Mouse (Mus musculus) layer of hippocampus, postnatal 10 days (tissue): ENCODE measurements around the gene Tnk1. TPM values are rescaled to one million over a fixed set of nuclear protein-coding genes. Genes with fewer than 3 reads are reported as not detected.
"Not testable (repeated sequence)": the region's sequence is repeated elsewhere in the genome, so short reads cannot be mapped to it uniquely, and the experiment has no call there.

Source experiments
- DNase-seq, 2 experiments: peaks; one replicate each; pipeline ENCODE4 v3.0.0; 2021; ENCODE audit warnings: low spot score in 2 of 2
- total RNA-seq, 2 experiments: library from RNA; stranded (reverse); gene quantifications; 2 replicates each; pipeline ENCODE4 v1.2.3; 2021

Tnk1 gene
- total RNA-seq, 2 experiments from 2014 or later: 0.25 TPM; not detected in 1

DNA sequence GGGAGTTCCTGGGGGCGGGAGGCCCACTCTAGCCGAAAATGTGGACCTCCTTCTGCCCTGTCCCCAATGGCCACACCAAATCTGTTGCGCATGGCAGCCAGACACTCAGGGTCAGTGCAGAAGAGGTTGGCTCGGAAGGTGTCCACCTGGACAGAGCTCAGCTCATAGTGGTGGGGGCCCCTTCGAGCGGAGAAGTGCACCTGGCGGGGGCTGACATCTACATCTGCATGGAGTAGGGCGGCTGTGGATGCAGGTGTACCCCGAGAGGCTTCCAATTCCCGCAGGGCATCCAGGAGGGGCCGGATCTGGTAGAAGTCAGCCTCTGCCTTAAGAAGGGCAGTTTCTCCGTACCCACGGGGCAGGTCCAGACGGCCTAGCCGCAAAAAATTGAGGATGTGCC is 21.2 kb upstream of the Tnk1 start:
- no peak for DNase-seq

DNA sequence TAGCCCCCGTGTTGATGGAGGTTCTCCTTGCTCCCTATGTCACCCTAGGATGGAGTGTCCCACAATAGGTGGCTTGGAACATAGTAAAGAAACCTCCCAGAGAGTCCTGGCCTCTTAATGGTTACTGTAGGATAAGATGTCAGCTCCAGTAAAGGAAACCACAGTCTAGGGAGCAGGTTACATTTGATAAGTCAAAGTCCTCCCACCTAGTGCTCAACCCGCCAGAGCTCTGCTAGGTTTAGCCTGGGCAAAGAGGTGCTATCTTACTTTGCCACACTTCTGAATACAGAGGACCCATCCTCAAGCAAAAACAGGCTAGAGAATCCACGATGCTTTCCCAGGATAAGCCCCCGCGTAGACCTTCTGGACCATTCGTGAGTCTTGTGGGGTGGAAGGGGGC is 20.4 kb upstream of the Tnk1 start:
- DNase-seq: no peak

DNA sequence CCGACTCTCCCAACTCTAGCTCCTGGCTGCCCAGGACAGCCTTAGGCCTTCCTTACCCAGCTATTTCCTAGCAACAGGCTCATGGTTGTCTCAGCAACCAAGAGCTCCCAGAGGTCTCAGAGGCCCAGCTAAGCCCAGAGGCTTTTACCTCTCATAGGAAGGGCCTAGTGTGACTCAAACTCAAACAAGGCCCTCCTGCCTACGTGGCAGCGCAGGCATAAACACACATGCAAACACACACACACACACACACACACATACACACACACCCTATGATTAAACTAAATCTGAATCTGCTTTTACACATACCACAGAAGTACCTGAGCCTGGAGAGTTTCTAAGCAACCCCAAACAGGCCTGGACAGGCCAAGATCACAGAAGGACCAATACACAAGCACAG is 19.9 kb upstream of the Tnk1 start:
- no peak for DNase-seq

DNA sequence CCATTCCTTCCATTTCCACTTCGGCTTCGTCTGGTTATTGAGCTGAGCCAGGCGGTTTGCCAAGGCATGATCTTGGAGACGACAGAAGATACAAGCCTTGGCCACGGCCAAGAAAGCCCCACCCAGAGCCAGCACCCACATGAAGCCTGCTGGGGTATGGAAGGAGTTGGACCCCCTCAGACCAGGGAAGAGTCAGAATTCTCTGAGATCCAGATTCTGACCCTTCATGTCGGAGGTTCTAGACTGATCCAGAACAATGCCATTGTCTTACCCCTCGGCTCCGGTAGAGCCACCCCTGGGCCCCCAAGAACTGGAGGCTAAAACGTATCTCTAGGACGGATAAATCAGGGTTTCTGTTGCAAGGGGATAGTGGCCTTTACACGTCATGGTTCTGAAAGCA is 19.3 kb upstream of the Tnk1 start, which contains the start of gene Tmem95:
TSS of gene Tmem95 (minus strand) at position 141 of the 400 bp plus-strand sequence.
- no peak for DNase-seq

DNA sequence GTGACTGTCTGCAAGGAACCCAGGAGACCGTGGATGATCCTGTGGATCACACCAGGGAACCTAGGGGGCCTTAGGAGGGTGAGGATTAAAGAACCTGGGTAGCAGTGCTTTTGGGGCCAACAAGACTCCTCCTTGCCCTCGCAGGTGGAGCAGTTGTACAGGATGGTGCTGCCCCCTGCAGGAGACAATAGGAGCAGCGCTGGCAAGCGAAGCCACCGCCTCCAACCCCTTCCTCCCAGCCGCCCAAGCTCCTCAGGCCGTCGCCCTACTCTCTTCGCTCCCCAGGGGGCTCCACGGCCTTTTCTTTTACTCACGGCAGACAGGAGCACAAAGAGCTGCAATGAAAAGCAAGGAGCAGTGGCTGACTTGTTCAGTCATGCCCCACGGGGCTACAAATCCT is 18.3 kb upstream of the Tnk1 start:
- peak; percentile 91 for DNase-seq

DNA sequence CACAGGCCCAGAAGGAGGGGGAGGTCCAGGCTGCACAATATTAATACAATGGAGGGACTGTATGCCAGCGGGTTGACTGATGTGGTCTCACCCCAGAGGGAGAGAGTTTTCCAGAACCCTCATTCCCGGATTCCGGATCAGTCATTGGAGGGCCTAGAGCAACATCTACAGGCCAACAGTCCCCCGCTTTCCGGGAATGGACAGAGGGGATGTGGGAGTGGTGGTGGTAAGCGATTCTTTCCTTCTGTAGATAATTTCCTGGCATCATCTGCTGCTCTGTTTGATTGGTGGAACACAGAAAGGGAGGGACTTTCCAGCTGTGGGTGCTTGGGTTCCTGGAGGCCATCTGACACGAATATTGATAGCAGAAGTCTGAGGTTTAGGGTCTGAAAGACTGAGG is 17.7 kb upstream of the Tnk1 start:
- peak in 1 of 2 experiments; percentile 35 for DNase-seq

DNA sequence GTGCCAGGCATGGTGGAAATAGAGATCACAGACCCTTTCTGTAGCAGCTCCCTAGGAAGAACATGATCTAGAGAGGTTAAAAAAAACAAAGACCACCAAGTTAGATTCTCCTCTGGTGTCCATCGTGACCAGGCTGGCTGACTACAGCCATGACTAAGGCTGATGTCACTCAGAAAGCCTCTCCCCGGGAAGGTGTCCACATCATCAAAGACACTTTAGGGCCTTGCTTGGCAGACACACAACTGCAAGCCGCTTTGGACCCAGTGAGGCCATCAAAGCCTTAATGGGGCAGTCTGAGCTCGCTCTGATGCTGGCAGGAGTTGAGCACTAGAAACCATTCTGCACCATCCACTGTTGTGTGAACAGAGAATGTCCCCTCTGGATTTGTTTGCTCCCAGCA is 13.9 kb upstream of the Tnk1 start:
- no peak for DNase-seq

DNA sequence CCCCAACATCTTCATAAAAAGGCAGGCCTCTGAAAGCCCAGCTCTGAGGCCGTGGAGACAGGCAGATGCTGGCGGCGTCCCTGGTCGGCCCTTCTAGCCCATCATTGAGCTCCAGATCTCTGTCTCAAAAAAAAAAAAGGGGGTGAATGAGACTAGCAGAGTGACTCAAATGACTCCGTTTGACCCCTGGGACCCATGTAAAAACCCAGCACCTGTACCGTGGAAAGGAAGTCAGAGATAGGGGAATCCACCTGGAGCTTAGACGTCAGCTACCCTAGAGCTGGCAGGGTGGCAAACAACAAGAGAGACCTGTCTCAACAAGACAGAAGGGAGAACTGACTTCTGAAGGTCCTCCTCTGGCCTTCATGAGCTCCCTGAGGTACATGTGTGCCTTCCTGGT is 13.3 kb upstream of the Tnk1 start:
- DNase-seq: no peak

DNA sequence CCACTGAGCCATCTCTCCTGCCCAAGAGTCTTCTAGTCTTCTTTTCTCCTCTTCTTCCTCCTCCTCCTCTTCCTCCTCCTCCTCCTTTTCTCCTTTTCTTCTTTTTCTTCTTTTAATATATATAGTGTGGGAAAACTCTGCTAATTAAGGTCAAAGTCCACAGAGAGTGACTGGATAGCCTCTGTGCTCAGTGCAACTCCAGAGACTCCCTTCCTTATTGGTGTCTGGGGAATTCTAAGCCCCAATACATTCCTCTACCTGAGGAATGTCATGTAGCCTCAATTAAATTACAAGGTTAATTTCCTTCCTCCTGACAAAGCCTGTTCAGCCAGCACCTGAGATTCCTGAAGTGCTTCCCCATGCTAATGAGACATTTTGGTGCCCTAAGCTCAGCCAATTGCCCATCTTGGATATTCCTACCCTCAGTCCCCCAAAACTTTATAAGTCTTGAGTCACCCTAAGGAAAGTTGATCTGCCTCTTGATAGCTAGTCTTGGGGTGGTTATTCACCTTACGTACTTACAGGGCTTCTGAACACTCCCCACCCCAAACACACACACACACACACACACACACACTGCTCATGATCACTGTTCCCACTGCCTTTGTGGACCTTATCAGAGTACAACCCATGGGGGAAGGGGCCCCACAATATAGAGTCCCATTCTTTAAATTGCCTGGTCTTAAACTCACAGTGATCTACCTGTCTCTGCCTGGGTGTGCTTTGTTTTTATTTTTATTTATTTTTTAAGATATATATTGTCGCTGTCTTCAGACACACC is 11.9 kb upstream of the Tnk1 start:
- no peak for DNase-seq

DNA sequence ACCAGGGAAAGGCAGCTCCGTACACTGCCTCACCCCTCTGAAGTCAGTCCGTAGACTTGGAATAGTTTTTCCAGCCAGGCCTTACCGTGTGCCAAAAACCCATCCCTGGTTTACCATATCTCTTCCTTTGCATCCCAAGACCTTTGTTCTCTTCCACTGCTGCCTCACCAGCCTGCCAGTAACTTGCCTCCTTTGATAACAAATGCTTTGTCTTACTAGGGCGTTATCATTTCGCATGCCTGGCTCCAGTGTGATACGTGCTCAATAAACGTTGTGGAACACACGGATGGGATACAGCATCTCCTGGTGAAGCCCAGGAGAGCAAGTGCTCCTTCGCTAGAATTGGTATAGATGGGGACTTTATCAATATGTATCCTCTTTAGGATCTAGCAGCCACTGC is 8.8 kb upstream of the Tnk1 start:
- DNase-seq: no peak

DNA sequence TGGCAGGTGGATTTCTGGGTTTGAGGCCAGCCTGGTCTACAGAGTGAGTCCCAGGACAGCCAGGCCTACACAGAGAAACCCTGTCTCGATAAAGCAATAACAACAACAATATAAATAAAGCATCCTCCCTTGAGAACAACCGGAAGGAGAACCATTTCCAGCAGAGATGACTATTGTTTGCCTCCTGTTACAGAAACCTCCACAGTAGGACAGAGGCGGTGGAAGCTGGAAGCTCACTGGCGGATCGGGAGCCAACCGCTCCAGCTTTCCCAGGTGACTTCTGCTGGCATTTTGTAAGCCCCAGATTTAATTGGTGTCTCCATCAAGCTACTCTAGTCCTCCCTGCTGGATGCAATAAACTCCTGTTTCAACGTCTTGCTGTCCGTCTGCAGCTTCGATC is 7.0 kb upstream of the Tnk1 start:
- no peak for DNase-seq

DNA sequence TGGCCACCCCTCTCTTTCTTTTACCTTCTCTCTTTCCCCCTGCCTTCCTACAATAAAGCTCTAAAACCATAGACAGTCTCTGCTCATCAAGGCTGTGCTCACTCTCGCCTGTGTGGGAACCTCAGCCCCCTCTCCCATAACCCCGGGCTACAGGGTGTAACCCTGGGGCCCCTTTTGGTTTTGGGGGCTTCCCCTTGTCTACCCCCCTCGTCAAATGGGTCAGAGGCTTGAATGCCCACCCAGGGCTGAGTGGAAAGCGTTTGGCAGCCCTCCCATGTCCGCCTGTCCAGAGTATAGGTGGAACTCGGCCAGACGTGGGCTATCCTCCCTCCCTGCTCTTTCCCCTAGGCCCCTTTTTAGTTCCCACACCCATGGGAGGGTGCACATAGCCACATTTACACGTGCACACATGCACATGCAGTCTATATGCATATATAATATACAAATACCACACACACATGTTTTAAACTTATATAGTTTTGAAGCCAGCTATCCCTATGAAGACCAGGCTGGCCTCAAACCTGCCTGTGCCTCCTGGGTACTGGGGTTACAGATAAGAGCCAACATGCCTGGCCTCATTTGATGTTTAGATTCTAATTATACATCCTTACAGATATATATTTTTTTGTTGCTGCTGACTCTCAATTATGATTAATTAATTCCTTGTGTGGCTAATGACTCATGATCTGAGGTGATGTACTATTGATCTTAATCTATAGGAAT is 5.8 kb upstream of the Tnk1 start:
- no peak for DNase-seq

DNA sequence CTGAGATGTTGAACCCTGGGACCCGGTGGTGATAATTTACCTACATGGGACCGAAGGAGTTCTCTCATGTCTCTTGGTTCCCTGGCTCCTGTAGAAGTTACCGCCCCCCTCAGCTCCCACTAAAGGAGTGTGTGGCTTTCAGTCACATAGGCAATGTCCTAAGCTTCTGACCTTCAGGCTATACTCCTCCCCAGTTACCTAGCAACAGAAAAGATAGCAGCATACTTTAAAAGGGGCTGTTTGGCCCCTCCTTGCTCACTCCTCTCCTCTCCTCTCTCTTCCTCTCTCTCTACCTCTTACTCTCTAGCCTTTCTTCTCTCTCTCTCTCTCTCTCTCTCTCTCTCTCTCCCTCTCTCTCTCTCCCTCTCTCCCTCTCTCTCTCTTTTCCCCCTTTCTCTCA is 5.2 kb upstream of the Tnk1 start:
- not testable (repeated sequence) for DNase-seq

DNA sequence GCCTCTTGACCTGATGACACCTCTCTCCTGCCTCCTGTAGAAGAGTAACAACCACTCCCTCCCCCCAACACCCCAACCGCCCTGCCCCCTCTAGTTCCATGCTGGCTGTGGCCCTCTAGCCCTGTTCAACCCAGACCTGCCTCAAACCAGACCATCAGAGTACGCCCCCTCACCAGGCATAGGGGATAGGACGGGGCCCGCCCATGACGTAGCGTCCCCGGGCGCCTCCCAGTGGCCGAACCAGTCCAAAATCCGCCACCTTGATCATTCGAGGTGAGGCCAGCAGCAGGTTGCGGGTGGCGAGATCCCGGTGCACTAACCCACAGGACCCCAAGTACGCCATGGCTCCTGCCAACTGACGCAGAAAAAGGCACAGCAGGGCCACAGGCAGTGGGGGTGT is 3.2 kb downstream of the Tnk1 start:
- DNase-seq: no peak

DNA sequence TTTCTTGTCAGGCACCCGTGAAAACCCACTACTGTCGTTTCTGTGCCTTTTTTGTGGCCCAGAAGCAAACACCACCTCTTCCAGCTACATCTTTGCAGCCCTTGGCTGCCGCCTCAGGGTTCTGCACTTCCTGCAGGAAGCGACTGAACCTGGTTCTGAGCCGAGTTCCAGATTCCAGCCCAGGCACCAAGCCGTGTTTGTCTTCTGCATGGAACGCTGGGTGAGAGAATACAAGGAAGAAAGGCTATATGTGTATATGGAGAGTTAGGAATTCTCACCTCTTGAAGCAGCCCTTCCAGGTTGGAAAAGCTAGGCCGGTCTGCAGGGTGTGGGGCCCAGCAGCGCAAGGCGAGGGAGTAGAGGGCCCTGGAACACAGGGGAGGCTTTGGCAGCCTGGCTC is 3.9 kb downstream of the Tnk1 start:
- no peak for DNase-seq

DNA sequence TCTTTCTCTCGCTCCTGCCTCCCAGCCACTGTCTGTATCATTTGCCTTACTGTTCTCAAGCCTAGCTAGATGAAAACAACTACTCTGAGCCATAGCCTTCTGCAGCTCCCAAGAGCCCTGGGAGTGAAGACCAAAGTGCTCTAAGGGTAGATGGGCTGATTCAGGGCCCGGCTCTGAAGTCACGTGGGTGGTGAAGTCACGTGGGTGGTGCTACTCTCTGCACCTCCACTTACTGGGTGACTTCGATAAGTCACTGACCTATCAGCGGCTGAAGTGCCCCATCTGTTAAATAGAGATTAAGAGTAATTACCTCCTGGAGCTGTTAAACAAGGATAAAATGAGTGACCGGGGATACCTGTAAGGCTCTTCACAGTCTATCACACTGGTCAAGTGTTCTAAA is 4.5 kb downstream of the Tnk1 start:
- DNase-seq: no peak

DNA sequence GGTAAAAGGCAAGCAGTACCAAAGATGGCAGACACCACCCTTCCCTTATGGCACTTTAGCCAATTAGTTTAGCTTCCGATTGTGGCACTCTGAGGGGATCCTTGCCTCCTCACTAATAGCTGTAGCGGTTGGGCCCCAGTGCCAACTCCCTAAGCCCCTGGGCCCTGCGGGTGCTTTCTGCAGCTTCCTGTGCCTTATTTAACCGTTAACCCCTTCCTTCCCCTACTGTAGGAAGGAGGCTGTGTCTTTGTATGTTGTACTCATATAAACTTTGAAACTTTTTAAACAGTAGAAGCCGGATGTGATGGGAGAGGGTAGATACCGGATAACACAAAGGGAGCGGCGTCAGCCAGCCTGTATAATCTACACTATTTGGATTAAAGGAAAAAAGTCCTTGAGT is 7.8 kb downstream of the Tnk1 start:
- DNase-seq: no peak

DNA sequence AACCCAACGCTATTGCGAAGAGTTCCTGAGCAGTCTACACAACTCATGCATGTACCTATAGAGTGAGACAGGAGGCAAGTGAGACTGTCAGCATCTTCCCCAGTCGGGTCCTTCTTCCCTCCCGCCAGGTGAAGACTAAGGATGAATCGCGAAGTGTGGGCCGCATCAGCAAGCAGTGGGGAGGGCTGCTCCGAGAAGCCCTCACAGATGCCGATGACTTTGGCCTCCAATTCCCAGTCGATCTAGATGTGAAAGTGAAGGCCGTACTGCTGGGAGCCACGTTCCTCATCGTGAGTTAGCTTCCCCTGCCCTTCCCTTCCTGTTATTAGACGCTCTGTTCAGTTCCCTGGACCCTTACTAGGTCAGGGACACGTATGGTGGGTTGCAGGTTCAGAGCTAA is 8.6 kb downstream of the Tnk1 start:
- DNase-seq: no peak

DNA sequence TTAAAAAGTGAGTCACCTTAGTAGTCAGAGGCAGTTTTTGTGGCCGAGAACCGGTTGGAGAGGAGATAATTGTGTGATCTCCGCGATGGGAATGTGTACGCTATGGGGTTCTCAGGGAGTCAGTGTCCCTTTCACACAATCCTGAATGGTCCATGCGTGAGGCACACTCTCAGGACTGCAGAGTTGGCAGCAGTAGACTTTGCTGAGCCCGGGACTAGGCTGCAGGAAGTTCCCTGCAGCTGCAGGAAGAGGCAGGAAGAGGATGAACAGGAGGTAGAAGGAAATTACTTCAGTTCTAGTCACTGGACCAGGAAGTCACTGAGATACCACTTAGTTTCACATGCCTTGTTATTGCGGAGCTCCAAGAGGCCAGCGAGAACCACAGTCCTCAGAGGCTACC is 9.4 kb downstream of the Tnk1 start:
- no peak for DNase-seq

DNA sequence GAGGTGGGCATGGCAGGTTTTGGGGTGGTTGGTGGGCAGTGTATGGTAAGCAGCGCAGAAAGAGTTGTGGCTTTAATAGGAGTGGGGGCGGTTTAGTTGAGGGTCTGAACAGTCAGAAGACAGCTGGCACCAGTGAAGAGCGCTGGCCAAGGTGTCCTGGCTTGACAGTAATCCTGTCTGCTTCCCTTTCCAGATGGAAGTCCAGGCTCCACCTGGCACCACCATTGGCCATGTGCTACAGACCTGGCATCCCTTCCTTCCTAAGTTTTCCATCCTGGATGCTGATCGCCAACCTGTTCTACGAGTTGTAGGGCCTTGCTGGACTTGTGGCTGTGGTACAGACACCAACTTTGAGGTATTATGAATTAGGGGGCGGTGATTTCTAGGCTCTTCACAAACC is 10.5 kb downstream of the Tnk1 start:
- DNase-seq: no peak

DNA sequence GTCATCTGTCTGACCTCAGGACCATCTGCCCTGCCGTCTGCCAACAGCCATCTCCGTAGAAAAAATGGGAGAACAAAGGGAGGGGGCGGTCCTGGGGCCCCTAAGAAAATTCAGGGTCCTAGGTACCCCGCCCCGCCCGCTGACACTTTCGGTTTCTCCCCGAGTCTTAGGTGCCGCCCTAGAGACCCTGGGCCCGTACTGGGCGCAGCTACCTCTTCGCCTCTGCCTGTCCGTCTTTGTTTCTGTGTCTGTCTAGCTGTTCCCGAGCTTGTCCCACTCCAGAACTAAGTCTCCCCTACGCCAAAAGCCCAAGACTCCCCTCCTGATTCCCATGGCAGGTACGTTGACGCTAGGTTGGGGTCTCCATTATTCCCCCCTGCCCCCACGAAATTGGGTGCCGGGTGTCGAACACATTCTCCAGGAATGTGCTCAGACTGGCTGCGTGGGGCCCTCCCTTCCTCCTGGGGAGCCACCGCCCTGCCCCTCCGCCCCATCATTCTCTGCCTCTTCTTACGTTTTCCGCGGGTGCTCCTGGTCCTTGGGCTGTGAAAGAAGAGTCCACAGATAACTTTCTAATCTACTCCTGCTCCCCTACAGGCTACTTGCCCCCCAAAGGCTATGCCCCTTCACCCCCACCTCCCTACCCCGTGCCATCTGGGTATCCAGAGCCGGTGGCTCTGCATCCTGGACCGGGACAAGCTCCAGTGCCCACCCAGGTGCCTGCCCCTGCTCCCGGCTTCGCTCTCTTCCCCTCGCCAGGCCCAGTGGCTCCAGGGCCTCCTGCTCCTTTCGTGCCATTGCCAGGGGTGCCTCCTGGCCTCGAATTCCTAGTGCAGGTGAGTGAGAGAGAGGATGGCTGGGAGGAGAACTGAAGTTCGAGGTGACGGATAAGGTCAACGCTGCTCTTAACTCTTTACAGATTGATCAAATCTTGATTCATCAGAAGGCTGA is 11.5 kb downstream of the Tnk1 start:
- peak in 1 of 2 experiments; percentile 37 for DNase-seq

DNA sequence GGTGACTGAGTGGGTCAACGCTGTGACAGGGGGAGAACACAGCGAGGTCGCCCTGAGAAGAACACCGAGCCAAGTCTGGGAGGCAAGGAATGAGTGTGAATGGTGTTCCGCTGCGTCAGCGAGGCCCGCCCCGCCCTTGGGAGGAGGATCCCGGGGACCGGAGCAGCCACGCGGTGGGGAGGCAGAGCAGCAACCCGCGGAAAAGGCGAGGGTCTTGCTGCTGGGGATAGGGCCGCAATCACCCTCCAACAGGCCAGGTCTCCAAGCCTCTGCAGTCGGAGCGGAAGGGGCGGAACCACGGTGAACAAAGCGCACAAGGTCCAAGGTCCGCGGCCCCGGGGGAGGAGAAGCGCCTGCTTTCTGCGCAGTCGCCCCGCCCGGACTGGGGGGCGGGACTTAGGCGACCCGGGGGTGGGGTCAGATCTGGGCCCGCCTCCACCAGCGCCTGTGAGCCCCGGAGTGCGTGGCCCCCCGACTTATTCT is 12.3 kb downstream of the Tnk1 start, which contains the start of gene Plscr3:
TSS of gene Plscr3 (plus strand) at position 179 of the 483 bp plus-strand sequence.
- DNase-seq: peak; percentile 89 to 95
